Mouse (Mus musculus) heart, adult 9 months (tissue): Measurements from ENCODE around the gene Map2k7.
"Not testable (repeated sequence)": the region's sequence is repeated elsewhere in the genome, so short reads cannot be mapped to it uniquely, and the experiment has no call there.

Experiments used
- DNase-seq, 2 experiments: peaks; one replicate each; pipeline ENCODE4 v3.0.0; 2022; ENCODE audit warnings: low spot score in 2 of 2

The Map2k7 gene

DNA sequence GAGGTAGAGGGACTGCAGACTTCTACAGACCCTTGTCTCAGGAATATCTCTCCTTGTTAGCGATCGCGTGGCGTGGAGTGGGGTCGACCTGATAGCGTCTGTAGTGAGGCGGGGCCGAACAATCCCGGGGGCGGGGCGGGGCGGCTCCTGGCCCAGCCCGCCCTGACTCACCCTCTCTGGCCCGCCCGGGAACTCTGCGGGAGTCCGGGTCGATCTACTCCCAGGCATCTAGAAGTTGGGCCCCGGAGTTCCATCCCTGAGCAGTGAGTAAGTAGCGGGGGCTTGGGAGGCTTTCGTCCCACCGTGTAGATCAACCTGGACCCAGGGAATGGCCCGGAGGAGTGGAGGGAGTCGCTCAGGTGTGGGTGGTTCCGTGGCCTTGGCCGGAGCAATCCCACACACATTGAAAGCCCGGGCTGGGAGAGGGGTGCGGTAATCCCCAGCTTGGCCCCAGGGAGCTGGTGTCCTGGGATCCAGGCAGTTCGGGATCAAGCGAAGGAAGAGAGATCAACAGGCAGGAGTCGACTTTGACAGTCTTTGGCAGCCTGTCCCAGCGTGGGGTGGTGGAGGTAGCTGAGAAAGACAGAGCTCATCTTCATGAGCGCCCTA, 11.7 kb upstream of the Map2k7 start, which contains the start of gene Lrrc8e:
TSS of gene Lrrc8e (plus strand) at position 89 of the 609 bp plus-strand sequence.
- DNase-seq = no peak

DNA sequence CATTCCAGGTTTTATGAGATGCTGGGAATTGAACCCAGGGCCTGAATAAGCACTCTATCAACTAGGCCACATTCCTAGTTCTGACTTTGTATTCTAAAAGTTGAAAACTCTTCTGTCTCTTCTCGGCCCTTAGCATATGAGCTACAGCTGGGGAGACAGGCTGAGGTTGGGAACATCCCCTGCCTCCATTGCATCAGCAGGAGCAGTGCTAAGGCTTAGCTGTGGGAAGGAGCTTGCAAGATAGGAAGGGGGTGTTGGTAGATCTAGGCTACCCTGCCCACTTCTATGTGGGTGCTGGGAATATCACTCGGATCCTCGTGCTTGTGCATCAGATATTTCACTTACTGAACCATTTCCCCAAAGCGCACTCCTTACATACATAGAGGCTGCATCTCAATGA, 10.6 kb upstream of the Map2k7 start:
- DNase-seq = no peak

DNA sequence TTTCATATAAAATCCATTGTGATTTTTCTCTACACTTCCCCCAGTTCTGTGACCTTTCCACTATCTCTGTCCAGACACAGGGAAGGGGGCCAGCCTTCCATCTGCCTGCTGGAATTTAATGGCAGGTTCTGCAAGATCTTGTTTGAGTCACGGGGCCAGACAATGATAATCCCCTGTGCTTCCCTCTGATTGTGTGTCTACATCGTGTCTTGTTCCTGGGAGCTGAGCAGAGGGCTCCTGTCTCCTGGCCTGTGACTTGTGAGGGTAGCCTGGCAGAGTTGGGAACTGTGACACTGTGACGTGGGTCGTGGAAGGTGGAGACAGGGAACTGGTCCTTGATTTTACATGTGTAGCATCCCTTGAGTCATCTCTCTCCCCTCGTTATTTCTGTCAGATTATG, 8.8 kb upstream of the Map2k7 start:
- DNase-seq = no peak

DNA sequence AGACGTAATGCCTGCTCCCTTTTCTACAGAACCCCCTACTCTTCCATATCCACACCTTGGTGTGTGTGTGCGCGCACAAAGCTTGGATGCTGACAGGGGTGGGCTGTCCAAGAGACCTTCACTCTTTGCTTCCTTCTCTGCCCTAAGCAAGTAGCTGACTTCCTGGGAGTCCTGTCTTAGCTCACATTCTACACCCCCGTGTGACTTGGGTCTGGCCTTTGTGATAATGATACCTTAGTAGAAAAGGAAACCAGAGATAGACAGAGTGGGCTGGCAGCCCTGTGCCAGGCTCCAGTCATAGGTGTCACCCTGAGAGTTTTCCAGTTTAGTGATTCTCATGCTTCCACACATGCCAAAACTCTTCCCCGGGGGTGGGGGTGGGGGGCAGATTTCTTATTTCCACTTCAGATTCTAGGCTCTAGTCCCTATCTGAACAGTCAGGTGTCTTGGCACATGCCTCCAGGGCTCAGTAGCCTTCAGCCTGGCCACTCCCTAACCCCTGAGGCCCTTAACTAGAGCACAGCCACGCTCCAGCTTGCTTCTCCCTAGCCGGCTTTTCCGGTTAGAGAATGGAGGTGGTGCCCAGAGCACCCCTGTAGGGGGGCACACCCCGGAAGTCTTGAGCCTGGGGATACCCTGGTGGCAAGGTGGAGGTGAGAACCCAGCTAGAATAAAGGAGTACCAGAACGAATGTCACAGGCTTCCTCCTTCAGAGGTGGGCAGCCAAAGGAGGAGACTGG, 7.8 kb upstream of the Map2k7 start:
- DNase-seq = no peak

DNA sequence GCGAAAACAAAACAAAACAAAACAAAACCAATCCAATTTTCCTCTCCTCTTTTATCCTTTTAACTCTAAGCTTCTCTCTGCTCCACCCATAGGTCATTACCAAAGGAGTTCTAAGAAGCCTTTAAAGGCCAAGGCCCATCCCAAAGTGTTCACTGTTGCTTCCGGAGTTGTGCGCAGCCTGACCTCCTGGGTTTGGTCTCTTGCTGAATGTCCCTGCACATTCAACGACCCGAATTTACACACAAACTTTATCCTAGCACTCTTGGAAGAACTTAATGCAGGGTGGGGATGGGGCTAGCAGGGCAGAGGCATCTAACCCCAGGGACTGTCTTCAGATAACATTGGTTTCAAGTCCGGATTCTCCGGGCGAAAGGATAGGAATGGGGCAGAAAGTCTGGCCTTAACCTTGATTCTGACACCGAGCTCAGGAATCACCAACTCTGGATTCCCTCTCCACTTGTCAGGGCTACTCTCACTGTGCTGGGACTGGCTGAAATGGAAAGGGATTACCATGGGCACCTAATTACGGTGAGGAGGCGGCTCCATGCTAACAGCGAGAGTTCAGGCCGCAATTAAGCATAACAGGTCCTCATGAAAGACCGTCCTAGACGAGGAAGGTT, 616 bp upstream of the Map2k7 start:
- peak in 1 of 2 experiments; percentile 35 for DNase-seq

DNA sequence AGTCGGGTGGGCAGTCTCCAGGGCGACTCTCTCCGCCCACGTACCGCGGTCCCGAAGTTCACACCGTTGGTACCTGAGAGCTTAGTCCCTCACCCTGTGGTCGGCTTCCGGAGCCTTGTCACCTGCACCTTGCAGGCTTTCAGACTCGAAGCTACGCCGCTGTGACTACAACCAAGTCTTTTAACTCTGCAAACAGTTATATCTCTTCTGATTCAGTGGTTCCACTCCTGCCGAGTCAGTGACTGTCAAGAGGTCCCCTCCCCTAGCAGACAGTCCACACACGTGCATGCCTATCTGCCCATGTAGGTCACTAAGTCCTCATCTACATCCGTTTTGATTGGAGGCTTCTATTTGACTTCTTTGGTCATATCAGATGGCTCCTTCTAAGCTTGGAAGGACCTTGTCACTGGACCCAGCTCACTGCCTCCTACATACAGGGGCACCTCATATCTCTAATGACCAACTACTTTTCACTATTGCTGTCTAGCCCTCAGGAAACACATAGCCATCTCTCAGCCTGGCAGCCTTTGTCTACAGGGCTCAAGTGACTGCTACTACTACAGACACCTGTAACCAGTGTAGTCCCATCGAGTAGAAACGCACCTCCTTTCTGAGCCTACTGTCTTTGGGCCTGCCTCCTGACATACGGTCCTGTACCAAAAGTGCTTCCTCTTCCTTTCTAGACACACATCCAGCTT, 802 bp downstream of the Map2k7 start:
- peak in 1 of 2 experiments; percentile 25 for DNase-seq

DNA sequence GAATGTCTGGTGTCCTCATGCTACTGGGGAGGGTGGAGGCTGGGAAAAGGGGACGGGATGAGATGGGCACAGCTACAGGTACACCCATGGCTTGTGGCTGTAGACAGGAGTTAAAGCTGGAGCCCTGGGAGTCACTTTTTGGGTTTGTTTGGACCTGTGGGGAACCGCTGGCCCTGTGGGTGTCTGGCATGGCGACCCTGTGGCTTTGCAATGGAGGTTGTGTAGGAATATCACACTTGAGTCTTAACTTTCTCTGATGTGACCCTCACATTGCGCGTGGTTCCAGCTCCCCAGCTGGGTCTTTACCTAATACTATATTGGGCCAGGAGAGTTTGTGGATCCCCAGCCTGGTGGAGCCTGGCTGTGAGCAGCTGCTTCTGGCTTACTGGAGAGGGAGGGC, 6.5 kb downstream of the Map2k7 start:
- DNase-seq = no peak

DNA sequence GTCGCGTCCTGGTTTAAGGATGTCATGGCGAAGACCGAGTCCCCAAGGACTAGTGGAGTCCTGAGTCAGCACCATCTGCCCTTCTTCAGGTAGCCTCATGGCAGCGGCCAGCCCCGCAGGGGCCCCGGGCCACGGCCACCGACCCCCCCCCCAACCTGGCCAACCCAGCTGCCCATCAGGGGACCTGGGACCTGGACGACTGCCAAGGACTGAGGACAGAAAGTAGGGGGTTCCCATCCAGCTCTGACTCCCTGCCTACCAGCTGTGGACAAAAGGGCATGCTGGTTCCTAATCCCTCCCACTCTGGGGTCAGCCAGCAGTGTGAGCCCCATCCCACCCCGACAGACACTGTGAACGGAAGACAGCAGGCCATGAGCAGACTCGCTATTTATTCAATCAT, 7.2 kb downstream of the Map2k7 start:
- DNase-seq = no peak

DNA sequence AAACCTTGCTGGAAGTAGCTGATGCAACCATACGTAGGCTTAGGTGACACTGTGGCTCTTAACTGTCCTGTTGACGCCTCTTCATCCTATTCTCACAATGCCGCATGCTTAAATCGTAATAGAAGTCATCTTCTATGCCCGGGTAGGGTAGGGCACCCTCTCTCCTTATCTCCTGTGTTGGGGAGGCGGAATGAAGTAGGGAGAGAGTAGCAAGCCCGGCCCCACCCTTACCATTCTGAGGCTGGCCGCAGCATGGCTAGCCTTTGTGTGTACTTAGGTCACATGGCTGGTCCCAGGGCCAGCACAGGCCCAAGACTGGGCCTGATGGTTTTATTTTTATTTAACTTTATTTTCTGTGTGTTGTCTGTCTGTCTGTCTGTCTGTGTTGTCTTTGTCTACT, 8.7 kb downstream of the Map2k7 start:
- no peak for DNase-seq

DNA sequence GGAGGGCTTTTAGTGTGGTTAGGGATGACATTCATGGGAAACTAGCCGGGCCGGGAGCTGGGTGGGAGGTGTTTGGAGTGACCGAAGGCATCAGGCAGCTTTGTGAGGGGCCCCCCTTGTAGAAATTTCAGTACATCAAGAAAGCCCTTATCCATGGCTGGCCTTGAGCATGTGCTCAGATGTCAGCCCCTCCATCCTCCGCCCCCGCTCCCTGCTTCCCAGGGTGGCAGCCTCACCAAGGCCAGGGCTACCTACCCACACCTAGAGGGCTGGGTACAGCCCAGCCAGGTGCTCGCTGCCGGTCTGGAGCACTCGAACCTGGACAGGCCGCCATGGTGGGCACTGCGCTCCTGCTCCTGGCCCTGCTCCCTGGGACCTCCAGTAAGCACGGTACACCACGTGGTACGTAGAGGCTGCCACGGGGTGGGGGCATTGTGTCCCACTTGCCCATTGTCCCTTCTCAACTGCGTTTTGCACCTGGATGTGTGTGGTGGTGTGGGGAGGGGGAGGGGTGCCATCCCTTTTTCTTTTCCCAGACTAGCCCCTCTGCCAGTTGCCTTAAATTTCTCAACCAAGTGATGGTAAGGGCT, 9.5 kb downstream of the Map2k7 start, which contains the start of gene Tgfbr3l:
TSS of gene Tgfbr3l (plus strand) at position 264 of the 590 bp plus-strand sequence.
- DNase-seq = no peak

DNA sequence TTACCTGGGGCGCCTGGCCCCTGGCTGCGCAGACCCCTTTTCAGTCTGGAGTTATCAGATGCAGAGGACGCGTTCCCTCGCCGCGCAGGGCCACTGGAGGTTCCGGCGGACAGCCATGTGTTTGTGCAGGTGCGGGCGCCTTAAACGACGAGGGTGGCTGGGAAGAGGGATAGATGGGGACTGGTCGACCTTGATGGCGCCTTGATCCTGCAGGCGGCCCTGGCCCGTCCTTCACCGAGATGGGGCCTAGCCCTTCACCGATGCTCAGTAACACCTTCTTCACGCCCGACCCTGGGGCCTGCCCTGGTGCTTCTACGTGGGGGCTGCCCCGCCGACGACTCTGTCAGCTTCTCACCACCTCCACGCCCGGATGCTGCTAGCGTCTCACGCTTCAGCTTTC, 10.7 kb downstream of the Map2k7 start:
- no peak for DNase-seq

DNA sequence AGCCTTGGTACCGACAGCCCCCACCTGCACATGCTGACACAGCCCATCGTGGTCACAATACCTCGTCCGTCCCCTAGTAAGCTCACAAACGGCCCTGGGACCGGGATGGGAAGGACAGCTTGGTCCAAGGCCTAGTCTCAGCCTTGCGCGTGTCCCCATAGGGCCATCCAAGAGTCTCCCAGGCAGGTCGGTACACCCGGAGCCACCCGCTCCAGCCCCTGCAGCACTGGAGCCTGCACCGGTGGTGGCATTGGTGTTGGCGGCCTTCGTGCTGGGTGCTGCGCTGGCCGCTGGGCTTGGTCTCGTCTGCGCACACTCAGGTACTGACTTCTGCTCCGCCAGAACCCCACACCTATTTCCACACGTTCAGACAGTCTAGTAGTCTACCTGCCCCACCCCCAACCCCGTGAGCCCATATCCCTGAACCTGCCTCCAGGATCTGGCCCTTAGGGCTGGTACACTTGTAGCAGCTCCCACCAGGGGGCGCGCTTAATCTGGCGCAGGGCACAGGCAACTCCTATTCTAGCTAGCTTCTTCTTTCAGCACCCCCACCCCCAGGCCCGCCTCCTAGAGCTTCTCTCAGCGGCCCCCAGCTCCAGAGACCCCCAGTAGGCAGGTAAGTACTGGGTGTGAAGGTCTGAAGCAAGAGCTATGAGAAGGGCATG, 11.9 kb downstream of the Map2k7 start:
- DNase-seq = peak; percentile 52 to 74

DNA sequence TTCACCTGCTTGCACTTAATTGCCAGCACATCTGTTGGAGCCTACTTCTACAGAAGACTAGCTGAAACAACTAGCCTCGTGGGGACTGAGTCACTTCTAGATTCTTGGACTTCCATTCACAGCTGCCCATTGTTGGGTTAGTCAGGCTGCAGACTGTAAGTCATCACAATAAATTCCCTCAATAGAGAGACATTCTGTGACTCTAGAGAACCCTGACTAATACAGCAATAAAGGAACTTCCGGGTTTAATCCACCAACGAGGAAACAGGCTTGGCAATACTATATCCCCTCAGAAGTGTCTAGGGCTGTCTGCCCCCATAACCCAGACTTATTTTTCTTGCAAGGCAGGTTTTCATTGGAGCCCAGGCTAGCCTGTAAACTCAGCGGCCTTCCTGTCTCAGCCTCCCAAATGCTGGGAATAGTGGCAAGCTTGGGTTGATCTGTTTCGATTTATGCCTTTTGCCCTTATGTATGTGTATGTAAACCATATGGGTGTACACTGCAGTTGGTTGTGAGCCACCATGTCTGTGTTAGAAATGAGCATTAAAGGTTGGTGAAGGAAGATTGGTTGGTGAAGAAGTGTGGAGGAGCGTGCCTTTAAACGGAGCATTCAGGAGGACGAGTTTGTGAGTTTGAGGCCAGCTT, 13.7 kb downstream of the Map2k7 start:
- no peak for DNase-seq

DNA sequence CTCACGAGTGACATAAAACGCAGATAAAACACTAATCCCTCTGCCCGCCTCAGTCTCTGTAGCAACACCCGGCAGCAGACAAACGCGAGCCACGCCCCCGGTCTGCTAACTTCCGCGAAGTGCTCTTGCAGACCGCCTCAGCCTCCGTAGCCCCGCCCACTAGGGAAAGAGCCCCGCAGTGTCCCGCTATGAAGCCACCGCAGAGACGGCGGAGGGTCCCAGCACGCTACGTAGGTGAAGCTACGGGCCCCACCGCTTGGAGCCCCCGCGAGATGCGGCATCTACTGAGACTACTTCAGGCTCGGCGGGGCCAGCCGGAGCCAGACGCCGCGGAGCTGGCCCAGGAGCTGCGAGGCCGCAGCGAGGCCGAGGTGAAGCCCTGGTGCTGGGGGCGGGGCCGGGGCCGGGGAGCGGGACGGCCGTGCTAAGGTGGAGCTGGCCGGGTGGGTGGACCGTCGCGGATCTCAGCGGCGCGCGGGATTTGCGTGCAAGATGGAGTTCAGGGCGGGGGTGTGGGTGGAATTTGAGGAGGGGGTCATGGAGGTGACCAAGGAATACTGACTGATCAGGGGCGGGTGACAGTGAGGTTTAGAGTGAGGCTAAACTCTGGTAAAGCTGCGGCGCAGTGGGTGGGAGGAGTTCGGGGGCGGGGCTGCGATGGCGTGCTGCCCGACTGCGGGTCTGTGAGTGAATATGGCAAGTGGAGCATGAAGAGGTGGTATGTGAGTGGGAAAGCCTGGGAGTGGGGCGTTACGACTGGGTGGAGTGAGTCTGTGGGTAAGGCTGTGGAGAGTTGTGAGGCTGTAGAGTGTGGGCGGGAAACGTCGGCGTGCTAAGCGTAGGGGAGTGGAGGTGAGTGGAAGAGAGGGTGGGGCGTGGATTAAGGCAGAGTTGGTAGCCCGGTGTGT, 14.6 kb downstream of the Map2k7 start, which contains the start of gene Snapc2:
TSS of gene Snapc2 (plus strand) at position 147 of the 908 bp plus-strand sequence.
- peak; percentile 94 to 96 for DNase-seq

DNA sequence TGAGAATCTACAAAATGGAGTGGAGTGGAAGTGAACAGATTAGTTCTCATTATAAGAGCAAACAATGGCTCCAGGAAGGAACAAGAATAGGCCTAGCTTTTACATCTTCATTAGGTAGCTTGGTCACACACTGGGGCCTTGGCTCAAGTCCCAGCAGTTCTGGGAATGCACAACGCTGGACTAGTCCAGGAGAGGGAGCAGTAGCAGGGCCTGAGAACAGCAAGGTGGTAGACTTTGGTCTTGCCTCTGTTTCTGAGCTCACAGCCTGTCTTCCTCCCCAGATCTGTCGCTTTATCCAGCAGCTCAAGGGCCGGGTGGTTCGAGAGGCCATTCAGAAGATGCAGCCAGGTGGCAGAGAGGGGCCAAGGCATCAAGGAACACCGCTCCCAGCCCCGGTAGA, 15.5 kb downstream of the Map2k7 start:
- DNase-seq = peak in 1 of 2 experiments; percentile 42

DNA sequence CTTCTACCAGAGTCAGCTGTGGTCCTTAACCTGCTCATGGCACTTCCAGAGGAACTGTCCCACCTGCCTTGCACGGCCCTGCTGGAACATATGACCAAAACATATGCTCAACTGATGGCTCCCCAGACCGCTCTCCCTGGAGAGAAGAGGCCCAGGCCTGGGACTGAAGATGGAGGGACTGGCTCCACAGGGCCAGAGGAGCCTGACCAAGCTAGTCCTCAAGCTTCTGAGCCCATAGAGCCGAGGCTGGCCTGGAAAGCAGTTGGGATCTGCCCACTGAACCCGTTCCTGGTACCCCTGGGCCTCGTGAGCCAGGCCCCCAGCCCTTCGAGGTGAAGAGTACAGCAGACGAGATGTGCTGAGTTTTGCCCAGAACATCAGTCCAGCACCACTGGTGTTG, 16.9 kb downstream of the Map2k7 start:
- not testable (repeated sequence) for DNase-seq

DNA sequence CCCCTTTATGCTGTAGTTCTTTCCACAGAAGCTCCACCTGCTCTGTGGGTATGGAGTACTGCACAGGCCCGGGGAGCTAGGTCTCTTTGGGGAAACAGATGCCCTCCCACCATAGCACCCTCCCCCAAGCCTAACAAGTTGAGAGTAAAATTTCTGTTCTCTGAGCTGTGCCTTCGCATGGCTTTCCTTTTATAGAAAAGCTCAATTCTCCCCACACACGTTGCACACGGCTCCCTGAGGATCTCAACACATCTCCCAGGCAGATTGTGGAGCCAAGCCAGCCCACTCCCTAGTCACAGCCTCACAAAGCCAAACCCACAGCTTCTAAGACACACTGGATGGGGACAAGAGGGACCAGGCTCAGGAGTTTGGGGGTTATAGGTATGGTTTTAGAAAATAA, 18.4 kb downstream of the Map2k7 start:
- no peak for DNase-seq

DNA sequence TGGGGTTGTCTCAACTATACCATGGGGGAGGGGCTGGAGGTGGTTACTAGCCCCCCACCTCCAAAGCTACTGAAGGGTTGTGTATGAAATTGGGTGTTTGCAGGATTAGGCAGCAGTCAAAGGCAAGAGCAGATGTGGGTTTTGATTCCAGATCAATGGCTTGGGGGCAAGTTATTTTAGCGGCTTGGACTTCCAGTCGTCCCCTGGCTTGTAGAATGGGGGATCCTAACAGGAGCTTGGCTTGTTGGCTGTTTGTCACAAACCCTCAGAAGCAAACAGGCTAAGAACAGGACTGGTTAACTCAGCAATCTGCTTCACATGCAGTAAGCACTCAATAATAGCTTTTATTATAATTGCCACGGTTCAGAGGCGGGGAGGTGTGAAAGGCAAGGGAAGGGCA, 18.8 kb downstream of the Map2k7 start:
- DNase-seq = no peak

DNA sequence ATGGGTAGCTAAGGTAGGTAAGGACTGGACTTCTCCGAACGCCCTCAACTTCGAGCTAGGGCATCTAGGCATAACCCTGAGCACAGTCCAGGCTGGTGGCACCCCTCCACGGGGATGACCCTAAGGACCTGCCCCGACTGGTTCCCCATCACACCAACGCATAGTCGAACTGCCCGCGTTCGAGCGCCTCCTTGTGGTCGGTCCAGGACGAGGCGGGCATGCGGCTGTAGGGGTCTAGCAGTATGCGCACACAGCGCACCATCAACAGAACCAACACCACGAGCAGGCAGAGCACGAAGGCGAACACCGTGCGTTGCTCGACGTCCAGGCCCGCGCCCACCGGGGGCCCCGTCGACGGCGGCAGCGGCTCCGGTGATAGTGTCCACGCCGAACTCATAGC, 19.7 kb downstream of the Map2k7 start:
- peak; percentile 40 to 48 for DNase-seq

DNA sequence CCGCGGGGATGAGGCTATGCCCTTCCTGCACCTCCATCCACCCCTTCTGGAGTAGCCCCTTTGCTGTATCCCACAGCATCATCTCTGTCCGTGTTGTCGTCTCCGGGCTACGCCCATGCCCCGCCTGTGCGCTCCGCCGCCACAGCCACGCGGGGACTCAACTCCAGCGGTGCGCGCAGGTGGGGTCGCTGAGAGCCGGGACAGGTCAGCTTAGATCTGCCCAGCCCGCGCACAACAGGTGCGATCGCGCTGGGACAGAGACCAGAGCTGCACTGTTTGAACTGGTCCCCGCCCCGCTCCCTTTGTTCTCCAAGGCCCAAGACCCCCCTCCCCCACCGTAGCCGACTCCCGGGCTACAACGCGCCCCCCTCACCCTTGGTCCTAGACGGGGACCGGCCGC, 20.1 kb downstream of the Map2k7 start:
- no peak for DNase-seq
